Mouse (Mus musculus): ENCODE measurements around the gene Scd2.
"Not testable (repeated sequence)": the region's sequence is repeated elsewhere in the genome, so short reads cannot be mapped to it uniquely, and the experiment has no call there.

Gene Scd2

GRCm38 (mm10) chr19:44273711-44274110, 19.8 kb upstream of the Scd2 start:
- no peak for DNase-seq (ENCODE audit: low read depth, low spot score)

DNA sequence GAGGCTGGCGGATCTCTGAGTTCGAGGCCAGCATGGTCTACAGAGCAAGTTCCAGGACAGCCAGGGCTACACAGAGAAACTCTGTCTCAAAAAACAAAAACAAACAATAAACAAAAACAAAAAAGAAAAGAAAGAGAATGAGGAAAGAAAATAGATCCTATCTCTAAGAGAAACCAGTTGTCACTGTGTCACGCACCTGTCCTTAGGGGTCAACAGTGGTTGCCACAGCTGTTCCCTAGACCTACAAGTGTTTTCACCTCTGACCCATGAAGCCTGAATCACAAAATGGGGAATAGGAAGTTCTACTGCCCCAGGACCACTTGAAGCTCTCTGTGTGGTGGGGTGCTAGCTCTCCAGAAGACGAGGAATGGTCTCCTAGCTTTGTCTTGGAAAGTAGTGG, 19.0 kb upstream of the Scd2 start:
- no peak for DNase-seq (ENCODE audit: low read depth, low spot score)

GRCm38 (mm10) chr19:44275418-44275817, 18.1 kb upstream of the Scd2 start:
- DNase-seq (ENCODE audit: low read depth, low spot score) = no peak

GRCm38 (mm10) chr19:44276861-44277260, 16.6 kb upstream of the Scd2 start:
- no peak for DNase-seq (ENCODE audit: low read depth, low spot score)

- no peak for DNase-seq (ENCODE audit: low read depth, low spot score)
Observed at GRCm38 (mm10) chr19:44277931-44278330, 15.5 kb upstream of the Scd2 start.

DNA sequence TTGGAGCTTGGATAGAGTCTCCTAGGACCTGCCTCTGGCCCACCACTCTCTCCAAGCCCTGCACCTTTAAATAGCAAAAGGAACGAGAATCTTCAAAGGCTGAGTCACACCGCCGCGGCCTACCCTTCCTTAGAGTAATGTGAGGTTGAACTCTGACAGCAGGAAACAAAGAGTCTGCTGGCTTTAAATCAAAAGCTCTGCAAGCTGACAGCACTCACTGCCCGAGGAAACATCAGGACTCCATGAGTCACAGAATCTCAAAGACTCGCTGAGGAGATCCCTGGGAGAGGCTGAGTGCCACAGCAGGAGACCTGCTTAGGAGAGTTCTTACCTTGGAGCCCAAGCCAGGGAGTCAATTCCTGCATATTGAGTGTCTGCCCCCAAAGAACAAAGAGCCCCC, 12.7 kb upstream of the Scd2 start:
- DNase-seq (ENCODE audit: low read depth, low spot score) = peak; percentile 50

- not testable (repeated sequence) for DNase-seq (ENCODE audit: low read depth, low spot score)
Observed at GRCm38 (mm10) chr19:44281825-44282447, 11.5 kb upstream of the Scd2 start.

DNA sequence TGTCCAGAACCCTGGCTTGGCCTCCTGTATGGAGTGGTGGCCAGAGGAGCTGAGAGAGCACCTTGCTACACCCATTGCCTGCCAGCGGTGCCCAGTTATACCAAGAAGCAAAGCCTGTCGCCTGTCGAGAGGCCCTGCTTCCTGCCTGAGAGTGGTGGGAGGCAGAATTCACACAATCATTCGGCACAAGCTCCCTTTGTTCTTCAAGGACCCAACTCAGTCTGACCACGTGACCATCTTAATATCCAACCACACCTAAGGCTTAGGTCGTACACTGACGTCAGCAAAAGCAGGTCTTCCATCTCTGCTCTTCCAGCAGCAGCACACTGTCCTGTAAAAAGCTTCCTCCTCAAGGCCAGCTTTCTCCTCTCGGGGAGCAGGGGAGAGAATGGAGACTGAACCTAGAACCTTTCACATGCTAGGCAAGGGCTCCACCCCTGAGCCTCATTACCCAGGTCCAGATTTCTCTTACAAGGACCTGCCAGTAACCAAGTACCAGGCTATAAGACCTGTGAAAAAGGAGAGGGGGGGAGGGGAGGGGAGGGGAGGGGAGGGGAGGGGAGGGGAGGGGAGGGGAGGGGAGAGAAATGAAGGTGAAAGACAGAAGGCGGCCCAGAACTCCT, 10.8 kb upstream of the Scd2 start:
- DNase-seq (ENCODE audit: low read depth, low spot score) = peak; percentile 52

GRCm38 (mm10) chr19:44283157-44284024, 10.1 kb upstream of the Scd2 start:
- no peak for DNase-seq (ENCODE audit: low read depth, low spot score)

DNA sequence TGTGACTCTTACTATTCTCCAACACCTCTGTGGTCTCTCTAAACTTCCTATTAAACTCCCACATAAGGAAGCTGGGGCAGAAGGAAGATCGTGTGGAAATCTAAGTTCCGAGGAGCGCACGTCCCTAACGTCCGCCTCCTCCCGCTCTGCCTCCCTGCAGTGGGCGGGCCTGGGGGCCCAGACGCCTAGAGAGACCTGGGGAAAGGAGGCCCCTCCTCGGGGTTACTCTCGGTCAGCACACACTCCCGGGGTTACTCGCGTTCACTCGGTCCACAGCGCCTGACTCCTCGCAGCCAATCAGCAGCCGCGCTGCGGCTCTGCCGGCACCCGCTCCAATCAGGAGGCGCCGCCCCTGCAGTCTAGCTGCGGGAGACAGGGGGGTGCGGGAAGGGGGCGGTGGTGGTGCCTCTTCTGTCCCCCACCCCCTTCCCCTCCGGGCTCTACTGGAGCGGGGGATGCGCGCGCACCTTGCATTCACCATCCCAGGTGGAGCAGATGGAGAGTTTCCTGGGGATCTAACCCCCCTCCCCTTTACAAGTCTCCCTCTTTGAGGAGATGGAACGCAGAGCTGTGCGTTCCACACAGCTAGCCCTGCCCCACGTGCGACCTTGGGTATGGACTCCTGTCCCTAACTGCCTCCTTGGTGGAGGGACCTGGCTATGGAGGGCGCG, 9.3 kb upstream of the Scd2 start:
- DNase-seq (ENCODE audit: low read depth, low spot score) = peak; percentile 98

DNA sequence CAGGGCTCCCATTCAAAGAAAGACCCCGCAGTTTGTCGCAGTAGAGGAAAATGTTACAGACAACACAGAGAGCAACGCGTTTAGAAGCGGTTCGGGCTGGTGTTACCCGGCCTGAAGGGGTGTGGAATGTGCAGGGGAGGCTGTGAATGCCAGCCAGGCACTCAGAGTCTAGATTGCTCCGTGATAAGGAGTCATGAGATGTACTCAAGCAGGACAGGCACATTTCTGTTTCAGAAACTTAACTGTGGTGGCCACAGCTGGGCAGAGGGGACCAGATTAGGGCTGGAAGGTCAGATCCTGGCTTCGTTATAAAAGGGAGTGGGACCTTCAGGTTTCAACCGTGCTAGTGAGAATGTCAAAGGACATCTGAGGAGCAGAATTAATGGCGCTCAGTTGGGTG, 8.8 kb upstream of the Scd2 start:
- DNase-seq (ENCODE audit: low read depth, low spot score) = no peak

- DNase-seq (ENCODE audit: low read depth, low spot score) = no peak
Observed at GRCm38 (mm10) chr19:44285554-44285953, 7.9 kb upstream of the Scd2 start.

DNA sequence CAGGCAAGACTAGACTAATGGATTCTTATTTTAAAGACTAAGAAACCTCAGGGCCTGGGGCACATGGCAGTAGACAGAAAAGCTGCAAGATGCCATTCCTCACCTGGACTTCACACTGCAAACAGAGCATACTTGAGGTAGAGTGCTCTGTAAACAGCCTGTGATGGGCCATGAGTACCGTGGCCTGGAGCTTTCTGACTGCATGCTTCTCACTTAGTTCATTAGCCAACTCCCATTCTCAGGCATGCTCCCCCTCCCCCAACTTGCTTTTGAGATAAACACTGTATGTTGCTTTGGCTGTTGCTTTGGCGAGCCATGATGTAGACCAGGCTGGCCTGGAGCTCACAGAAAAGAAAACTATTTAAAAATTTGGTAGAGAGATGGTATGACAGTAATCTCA, 7.4 kb upstream of the Scd2 start:
- DNase-seq (ENCODE audit: low read depth, low spot score) = no peak

- DNase-seq (ENCODE audit: low read depth, low spot score) = no peak
Observed at GRCm38 (mm10) chr19:44287415-44288110, 5.9 kb upstream of the Scd2 start.

GRCm38 (mm10) chr19:44292083-44292482, 1.4 kb upstream of the Scd2 start:
- DNase-seq (ENCODE audit: low read depth, low spot score) = no peak

- no peak for DNase-seq (ENCODE audit: low read depth, low spot score)
Observed at GRCm38 (mm10) chr19:44292483-44292882, 991 bp upstream of the Scd2 start.

DNA sequence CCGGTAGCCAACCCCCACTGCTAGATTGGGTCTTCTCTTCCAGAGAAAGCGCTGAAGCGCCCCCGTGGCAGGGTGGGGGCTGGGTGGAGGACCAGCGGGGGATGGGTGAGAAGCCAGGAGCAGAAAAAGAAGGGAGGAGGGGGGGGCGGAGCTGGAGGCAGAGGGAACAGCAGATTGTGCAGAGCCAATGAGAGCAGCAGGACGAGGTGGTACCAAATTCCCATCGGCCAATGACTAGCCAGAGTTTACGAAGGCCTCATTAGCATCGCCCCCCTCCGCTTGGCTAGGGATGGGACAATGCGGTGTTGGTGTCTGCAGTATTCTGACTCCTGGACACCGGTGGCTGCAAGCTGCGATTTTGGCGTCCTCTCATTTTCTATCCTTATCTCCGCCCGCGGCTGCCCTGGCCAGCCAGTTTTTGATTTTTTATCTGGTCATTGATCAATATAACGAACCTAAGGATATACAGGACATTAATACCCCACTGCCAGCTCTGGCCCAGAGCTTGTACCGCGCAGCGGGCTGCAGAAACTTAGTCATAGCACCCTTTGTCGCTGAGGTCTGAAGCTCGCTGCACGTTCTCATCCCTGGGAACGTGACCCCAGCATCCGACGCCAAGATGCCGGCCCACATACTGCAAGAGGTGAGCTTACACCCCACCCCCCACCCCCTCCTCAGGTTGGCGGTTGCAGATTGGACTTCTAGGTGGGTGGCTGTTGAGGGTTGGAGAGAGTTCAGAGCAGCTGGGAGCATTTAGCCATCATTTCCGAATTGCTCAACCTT, 486 bp downstream of the Scd2 start:
- peak; percentile 97 for DNase-seq (ENCODE audit: low read depth, low spot score)

- DNase-seq (ENCODE audit: low read depth, low spot score) = peak; percentile 91
Observed at GRCm38 (mm10) chr19:44294588-44295041, 1.1 kb downstream of the Scd2 start.

DNA sequence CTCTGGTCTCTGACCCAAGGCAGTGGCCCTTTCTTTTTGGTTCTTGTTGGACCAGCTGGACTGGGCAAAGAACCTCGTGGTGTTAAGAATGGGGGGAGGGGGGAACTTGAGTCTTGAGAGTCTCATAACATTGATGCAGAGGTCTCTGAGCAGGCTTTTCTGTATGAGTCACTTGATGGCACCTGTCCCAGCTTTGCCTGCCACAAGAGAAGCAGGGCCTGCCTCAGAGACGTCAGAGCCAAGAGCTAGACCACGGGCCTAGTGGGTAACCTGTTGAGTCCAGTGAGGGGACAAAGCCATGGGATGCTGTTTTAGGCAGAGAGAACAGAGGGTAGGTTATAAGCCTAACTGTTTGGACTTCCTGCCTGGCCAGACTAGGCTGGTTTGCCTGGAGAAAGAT, 1.8 kb downstream of the Scd2 start:
- DNase-seq (ENCODE audit: low read depth, low spot score) = no peak

DNA sequence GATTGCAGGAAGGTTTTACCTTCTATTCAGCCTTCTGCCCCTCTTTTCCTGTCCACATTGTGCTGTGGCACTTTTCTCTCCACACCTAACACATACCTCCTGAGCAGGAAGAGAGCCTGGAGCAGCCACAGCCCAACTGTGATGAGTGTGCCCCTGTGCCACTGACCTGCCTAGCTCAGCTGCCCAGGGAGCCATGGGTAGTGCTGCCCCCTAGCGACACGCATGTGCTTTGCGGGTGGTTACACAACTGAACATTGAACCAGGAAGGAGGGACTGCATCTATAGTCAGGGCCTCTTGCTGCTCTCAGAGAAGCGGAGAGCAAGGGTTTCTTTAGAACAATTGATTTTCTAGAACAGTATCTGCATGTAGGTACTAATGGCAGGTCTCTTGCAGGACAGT, 2.3 kb downstream of the Scd2 start:
- DNase-seq (ENCODE audit: low read depth, low spot score) = peak; percentile 87

DNA sequence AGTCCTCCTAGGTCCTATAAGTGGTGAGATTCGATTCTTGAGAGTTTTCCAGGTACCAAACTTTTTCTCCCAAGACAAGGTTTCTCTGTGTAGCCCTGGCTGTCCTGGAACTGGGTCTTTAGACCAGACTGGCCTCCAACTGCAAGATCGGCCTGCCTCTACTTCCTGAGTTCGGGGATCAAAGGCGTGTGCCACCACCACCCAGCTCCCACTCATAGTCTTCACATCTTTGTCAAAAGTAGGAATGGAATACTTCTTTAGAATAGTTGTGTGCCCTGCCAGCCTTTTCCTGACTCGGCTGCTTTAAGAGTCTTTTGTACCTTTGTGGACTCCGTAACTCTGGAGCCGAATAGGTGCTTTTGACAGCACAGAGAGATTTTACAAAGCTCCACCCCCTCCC, 2.7 kb downstream of the Scd2 start:
- DNase-seq (ENCODE audit: low read depth, low spot score) = no peak

All from forelimb bud, embryonic 11.5 days (tissue).